Mouse (Mus musculus): Measurements from ENCODE around the gene Usp43. TPM values are rescaled to one million over a fixed set of nuclear protein-coding genes. Genes with fewer than 3 reads are reported as not detected.

Gene Usp43
- total RNA-seq, 2 experiments from 2014 or later: 0.58 to 0.67 TPM

- no peak for DNase-seq (ENCODE audit: low spot score in 2 of 2)
These were observed 18.2 kb downstream of the Usp43 start for GRCm38 (mm10) chr11:67903756-67904155.

- peak; percentile 21 to 65 for DNase-seq (ENCODE audit: low spot score in 2 of 2)
These were observed 24.8 kb downstream of the Usp43 start for GRCm38 (mm10) chr11:67897064-67897560.

- DNase-seq (ENCODE audit: low spot score in 2 of 2): no peak
These were observed 26.3 kb downstream of the Usp43 start for GRCm38 (mm10) chr11:67895641-67896040.

GRCm38 (mm10) chr11:67888521-67888920, 33.4 kb downstream of the Usp43 start:
- DNase-seq (ENCODE audit: low spot score in 2 of 2): no peak

GRCm38 (mm10) chr11:67885921-67886320, 36.0 kb downstream of the Usp43 start:
- no peak for DNase-seq (ENCODE audit: low spot score in 2 of 2)

- DNase-seq (ENCODE audit: low spot score in 2 of 2): no peak
These were observed 56.3 kb downstream of the Usp43 start for GRCm38 (mm10) chr11:67865521-67866197.

- DNase-seq (ENCODE audit: low spot score in 2 of 2): no peak
These were observed 56.9 kb downstream of the Usp43 start for GRCm38 (mm10) chr11:67865100-67865499.

- DNase-seq (ENCODE audit: low spot score in 2 of 2): no peak
These were observed 60.5 kb downstream of the Usp43 start for GRCm38 (mm10) chr11:67861399-67861838.

- no peak for DNase-seq (ENCODE audit: low spot score in 2 of 2)
These were observed 61.1 kb downstream of the Usp43 start for GRCm38 (mm10) chr11:67860743-67861398.

- DNase-seq (ENCODE audit: low spot score in 2 of 2): no peak
These were observed 63.4 kb downstream of the Usp43 start for GRCm38 (mm10) chr11:67858518-67858917.

GRCm38 (mm10) chr11:67855035-67855434, 66.9 kb downstream of the Usp43 start:
- peak in 1 of 2 experiments; percentile 32 for DNase-seq (ENCODE audit: low spot score in 2 of 2)

- no peak for DNase-seq (ENCODE audit: low spot score in 2 of 2)
These were observed 68.0 kb downstream of the Usp43 start for GRCm38 (mm10) chr11:67853996-67854395.

GRCm38 (mm10) chr11:67851770-67852169, 70.2 kb downstream of the Usp43 start:
- DNase-seq (ENCODE audit: low spot score in 2 of 2): no peak

- no peak for DNase-seq (ENCODE audit: low spot score in 2 of 2)
These were observed 76.8 kb downstream of the Usp43 start for GRCm38 (mm10) chr11:67845193-67845592.

- DNase-seq (ENCODE audit: low spot score in 2 of 2): no peak
These were observed 82.1 kb downstream of the Usp43 start for GRCm38 (mm10) chr11:67839810-67840209.

GRCm38 (mm10) chr11:67835408-67836078, 86.4 kb downstream of the Usp43 start:
- no peak for DNase-seq (ENCODE audit: low spot score in 2 of 2)

GRCm38 (mm10) chr11:67831820-67832219, 90.1 kb downstream of the Usp43 start:
- no peak for DNase-seq (ENCODE audit: low spot score in 2 of 2)

- no peak for DNase-seq (ENCODE audit: low spot score in 2 of 2)
These were observed 92.4 kb downstream of the Usp43 start for GRCm38 (mm10) chr11:67829530-67829929.

GRCm38 (mm10) chr11:67828360-67829059, 93.4 kb downstream of the Usp43 start:
- no peak for DNase-seq (ENCODE audit: low spot score in 2 of 2)

- DNase-seq (ENCODE audit: low spot score in 2 of 2): peak; percentile 32 to 71
These were observed 100.4 kb downstream of the Usp43 start for GRCm38 (mm10) chr11:67821560-67821959.

- peak in 1 of 2 experiments; percentile 60 for DNase-seq (ENCODE audit: low spot score in 2 of 2)
These were observed 101.7 kb downstream of the Usp43 start for GRCm38 (mm10) chr11:67820221-67820620.

Data from layer of hippocampus, adult 18-20 months (tissue).